Mouse (Mus musculus) hindbrain, embryonic 14.5 days (tissue): ENCODE measurements around the gene Tnfrsf14. TPM values are rescaled to one million over a fixed set of nuclear protein-coding genes. Genes with fewer than 3 reads are reported as not detected.

Source experiments
- ATAC-seq: fragments of 200-750 bp; cut with Nextera tagmentation; 2 replicates; pipeline ENCODE4 v1.8.0; 2017; ENCODE audit warnings: moderate number of reproducible peaks, mild to moderate bottlenecking, moderate TSS enrichment, moderate library complexity; ENCODE audit not compliant: low FRiP score
- DNase-seq: peaks from one replicate; pipeline ENCODE4 v3.0.0-alpha.2; 2015; ENCODE audit warnings: low spot score
- H3K27ac ChIP-seq: fragments of 300-500 bp; sonication (generic); 2 replicates; pipeline ENCODE4 v1.5.1; 2014; ENCODE audit warnings: mild to moderate bottlenecking, moderate library complexity
- H3K27me3 ChIP-seq: fragments of 300-500 bp; sonication (generic); 2 replicates; pipeline ENCODE4 v1.6.1; 2014; ENCODE audit warnings: mild to moderate bottlenecking, low read length, mixed read lengths; ENCODE audit not compliant: control insufficient read depth, insufficient read depth
- H3K36me3 ChIP-seq: fragments of 300-500 bp; sonication (generic); replicated peaks from 2 replicates; pipeline ENCODE4 v1.6.1; 2014; ENCODE audit not compliant: control insufficient read depth, insufficient read depth
- H3K4me1 ChIP-seq: fragments of 300-500 bp; sonication (generic); replicated peaks from 2 replicates; pipeline ENCODE4 v1.6.1; 2014; ENCODE audit warnings: antibody characterized with exemption, low read length, mixed read lengths; ENCODE audit not compliant: control insufficient read depth, insufficient read depth
- H3K4me2 ChIP-seq: fragments of 300-500 bp; sonication (generic); replicated peaks from 2 replicates; pipeline ENCODE4 v1.6.1; 2014; ENCODE audit warnings: mild to moderate bottlenecking, moderate library complexity
- H3K4me3 ChIP-seq: fragments of 300-500 bp; sonication (generic); replicated peaks from 2 replicates; pipeline ENCODE4 v1.5.1; 2014; ENCODE audit warnings: mild to moderate bottlenecking, low read length
- H3K9ac ChIP-seq: fragments of 300-500 bp; sonication (generic); 2 replicates; pipeline ENCODE4 v1.6.1; 2014
- H3K9me3 ChIP-seq: fragments of 300-500 bp; sonication (generic); 2 replicates; pipeline ENCODE4 v1.6.1; 2016; ENCODE audit warnings: low read length; ENCODE audit not compliant: control insufficient read depth
- WGBS: fragments of 180-500 bp; shearing (Covaris S2); extraction: QIAGEN DNeasy Blood & Tissue Kit; methylation state at CpG from one replicate; pipeline ENCODE4 v1.1.7; 2014; 5-methylcytosine and 5-hydroxymethylcytosine counted together
- polyA plus RNA-seq: library from polyadenylated mRNA; unstranded; fragments of >200 nt; fragmentation: Nextera tagmentation; extraction: Ambion mirVana; gene quantifications from 2 replicates; pipeline ENCODE4 v1.2.1, GENCODE M21; 2014

Gene Tnfrsf14
- polyA plus RNA-seq, 1 experiment from 2014 or later, result 0.40 TPM

GRCm38 (mm10) chr4:154895549-154895948, 32.8 kb downstream of the Tnfrsf14 start:
- 81% methylated on average over 5 of the region's 5 CpGs for WGBS
- no peak for DNase-seq

GRCm38 (mm10) chr4:154890887-154891286, 37.5 kb downstream of the Tnfrsf14 start:
- ATAC-seq (no peak), DNase-seq (no peak)
- Histone ChIP-seq H3K27me3 (no peaks in the 10 kb centered on the region), H3K4me2 (no peak overlapping the region), H3K36me3 (no peaks in the 10 kb centered on the region), H3K4me3 (no peak overlapping the region), H3K9me3 (no peaks in the 10 kb centered on the region), H3K9ac (no peak overlapping the region), H3K4me1 (no peaks in the 10 kb centered on the region), H3K27ac (no peak overlapping the region)
- 93% methylated on average over 14 of the region's 14 CpGs for WGBS

More at GRCm38 (mm10) chr4:154895549-154895948, 32.8 kb downstream of the Tnfrsf14 start:
- no peak overlapping the region for H3K9ac ChIP-seq
- H3K27me3 ChIP-seq, result no peaks in the 10 kb centered on the region
- H3K4me1 ChIP-seq, result peaks cover 22% of the 10 kb centered on the region
- ATAC-seq, result no peak
- no peak overlapping the region for H3K4me2 ChIP-seq
- H3K9me3 ChIP-seq, result no peaks in the 10 kb centered on the region
- H3K36me3 ChIP-seq, result no peaks in the 10 kb centered on the region
- H3K27ac ChIP-seq, result no peak overlapping the region
- no peak overlapping the region for H3K4me3 ChIP-seq

- ATAC-seq, result no peak
- Histone ChIP-seq H3K27ac (no peak overlapping the region), H3K9ac (no peak overlapping the region), H3K4me2 (no peak overlapping the region), H3K36me3 (no peaks in the 10 kb centered on the region), H3K4me1 (no peaks in the 10 kb centered on the region), H3K4me3 (no peak overlapping the region), H3K9me3 (no peaks in the 10 kb centered on the region), H3K27me3 (no peaks in the 10 kb centered on the region)
- no peak for DNase-seq
- 80% methylated on average over 15 of the region's 15 CpGs for WGBS
Observed at GRCm38 (mm10) chr4:154887593-154888250, 40.6 kb downstream of the Tnfrsf14 start.

- no peaks in the 10 kb centered on the region for H3K9me3 ChIP-seq
- no peak for ATAC-seq
Observed at GRCm38 (mm10) chr4:154886876-154887592, 41.3 kb downstream of the Tnfrsf14 start.

GRCm38 (mm10) chr4:154885416-154885815, 42.9 kb downstream of the Tnfrsf14 start:
- Histone ChIP-seq H3K4me3 (no peak overlapping the region), H3K27ac (no peak overlapping the region), H3K36me3 (no peaks in the 10 kb centered on the region), H3K9ac (no peak overlapping the region), H3K4me2 (no peak overlapping the region), H3K27me3 (no peaks in the 10 kb centered on the region), H3K9me3 (no peaks in the 10 kb centered on the region), H3K4me1 (no peaks in the 10 kb centered on the region)
- DNase-seq (no peak), ATAC-seq (no peak)
- 89% methylated on average over 11 of the region's 11 CpGs for WGBS

More at GRCm38 (mm10) chr4:154886876-154887592, 41.3 kb downstream of the Tnfrsf14 start:
- Histone ChIP-seq H3K9ac (no peak overlapping the region), H3K27me3 (no peaks in the 10 kb centered on the region), H3K4me1 (no peaks in the 10 kb centered on the region), H3K27ac (0 out of 2 replicates have a peak overlapping the region, but pooled peaks have one; percentile 12), H3K36me3 (no peaks in the 10 kb centered on the region), H3K4me3 (no peak overlapping the region), H3K4me2 (no peak overlapping the region)
- DNase-seq, result no peak
- 66% methylated on average over 13 of the region's 13 CpGs for WGBS

- Histone ChIP-seq H3K9me3 (no peaks in the 10 kb centered on the region), H3K27ac (no peak overlapping the region), H3K4me2 (no peak overlapping the region), H3K4me1 (0 out of 2 replicates have a peak, but pooled peaks cover 7% of the 10 kb centered on the region), H3K4me3 (no peak overlapping the region), H3K36me3 (no peaks in the 10 kb centered on the region), H3K27me3 (no peaks in the 10 kb centered on the region), H3K9ac (no peak overlapping the region)
- 29% methylated on average over 13 of the region's 14 CpGs for WGBS
- no peak for DNase-seq
- no peak for ATAC-seq
Observed at GRCm38 (mm10) chr4:154882014-154882659, 46.2 kb downstream of the Tnfrsf14 start.

- Histone ChIP-seq H3K4me1 (0 out of 2 replicates have a peak, but pooled peaks cover 7% of the 10 kb centered on the region), H3K36me3 (no peaks in the 10 kb centered on the region), H3K4me2 (no peak overlapping the region), H3K9ac (no peak overlapping the region), H3K27me3 (no peaks in the 10 kb centered on the region), H3K4me3 (no peak overlapping the region), H3K9me3 (no peaks in the 10 kb centered on the region), H3K27ac (no peak overlapping the region)
- no peak for DNase-seq
- 82% methylated on average over 6 of the region's 6 CpGs for WGBS
- no peak for ATAC-seq
Observed at GRCm38 (mm10) chr4:154880730-154881129, 47.6 kb downstream of the Tnfrsf14 start.

- DNase-seq (peak; percentile 98), ATAC-seq (peak; percentile 96)
- Histone ChIP-seq H3K27ac (peak overlapping the region; percentile 77), H3K27me3 (no peaks in the 10 kb centered on the region), H3K9ac (peak overlapping the region; percentile 51), H3K9me3 (no peaks in the 10 kb centered on the region), H3K4me1 (0 out of 2 replicates have a peak, but pooled peaks cover 7% of the 10 kb centered on the region), H3K4me3 (peak overlapping the region; percentile 29), H3K36me3 (no peaks in the 10 kb centered on the region), H3K4me2 (peak overlapping the region; percentile 54)
- WGBS, result 15% methylated on average over 17 of the region's 18 CpGs
Observed at GRCm38 (mm10) chr4:154877864-154878548, 50.4 kb downstream of the Tnfrsf14 start.

- no peak for ATAC-seq
- Histone ChIP-seq H3K9me3 (no peaks in the 10 kb centered on the region), H3K27me3 (no peaks in the 10 kb centered on the region), H3K36me3 (no peaks in the 10 kb centered on the region), H3K27ac (no peak overlapping the region), H3K9ac (no peak overlapping the region), H3K4me2 (no peak overlapping the region), H3K4me3 (no peak overlapping the region), H3K4me1 (0 out of 2 replicates have a peak, but pooled peaks cover under 1% of the 10 kb centered on the region)
- DNase-seq, result no peak
- 77% methylated on average over 6 of the region's 6 CpGs for WGBS
Observed at GRCm38 (mm10) chr4:154873186-154873585, 55.2 kb downstream of the Tnfrsf14 start.
